Mouse (Mus musculus) gastrocnemius, postnatal 10 days (tissue): ENCODE measurements around the gene Cacna1d. TPM values are rescaled to one million over a fixed set of nuclear protein-coding genes. Genes with fewer than 3 reads are reported as not detected.
A peak's percentile ranks its signal among the peaks of the same experiment; 100 is the strongest.

Source experiments
- DNase-seq: peaks from one replicate; pipeline ENCODE4 v3.0.0; 2021; ENCODE audit warnings: mixed read lengths
- long read RNA-seq, 2 experiments: library from polyadenylated mRNA; stranded (forward); transcript quantifications; one replicate each; pipeline ENCODE4 v2.0.0; 2021
- total RNA-seq, 2 experiments: library from RNA; stranded (reverse); gene quantifications; 2 replicates each; pipeline ENCODE4 v1.2.3; 2021

The Cacna1d gene
- total RNA-seq: 1 to 10 TPM; 1.2 to 1.4 TPM
- long read RNA-seq, experiment 1: 0 reads
- long read RNA-seq, experiment 2: 0 reads

GRCm38 (mm10) chr14:30491342-30491741, at the start of gene Cacna1d:
TSS of gene Cacna1d (minus strand) at chr14:30491455.
- no peak for DNase-seq

DNA sequence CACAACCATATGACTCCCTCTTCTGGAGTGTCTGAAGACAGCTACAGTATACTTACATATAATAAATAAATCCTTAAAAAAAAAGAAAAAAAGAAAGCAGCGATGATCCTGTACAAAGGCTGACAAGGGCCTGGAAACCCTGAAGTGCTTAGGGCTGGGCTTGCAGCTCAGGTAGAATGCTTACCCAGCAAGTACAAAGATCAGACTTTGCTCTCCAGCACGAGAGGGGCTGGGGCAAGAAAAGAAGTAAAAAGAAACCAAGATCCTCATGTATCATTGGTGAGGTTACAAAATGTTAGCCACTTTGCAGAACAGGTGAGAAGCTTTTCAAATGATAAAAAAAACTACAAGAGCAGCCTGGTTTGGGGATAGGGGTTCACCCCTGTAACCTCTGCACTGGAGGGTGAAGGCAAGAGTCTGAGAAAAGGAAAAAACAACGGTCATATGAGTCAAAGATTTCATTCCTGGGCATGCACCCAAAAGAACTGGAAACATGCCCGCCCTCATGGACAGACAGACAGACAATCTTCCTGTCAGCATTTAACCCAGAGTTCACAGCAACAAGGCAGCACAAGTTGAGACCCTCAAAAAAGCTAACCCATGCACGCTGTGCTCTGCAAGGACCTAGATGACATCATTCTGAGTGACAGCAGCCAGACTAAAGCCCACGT, 42.7 kb upstream of the Cacna1d start:
- no peak for DNase-seq

GRCm38 (mm10) chr14:30531896-30532295, 40.6 kb upstream of the Cacna1d start:
- no peak for DNase-seq

- DNase-seq: no peak
Observed at GRCm38 (mm10) chr14:30531431-30531830, 40.2 kb upstream of the Cacna1d start.

DNA sequence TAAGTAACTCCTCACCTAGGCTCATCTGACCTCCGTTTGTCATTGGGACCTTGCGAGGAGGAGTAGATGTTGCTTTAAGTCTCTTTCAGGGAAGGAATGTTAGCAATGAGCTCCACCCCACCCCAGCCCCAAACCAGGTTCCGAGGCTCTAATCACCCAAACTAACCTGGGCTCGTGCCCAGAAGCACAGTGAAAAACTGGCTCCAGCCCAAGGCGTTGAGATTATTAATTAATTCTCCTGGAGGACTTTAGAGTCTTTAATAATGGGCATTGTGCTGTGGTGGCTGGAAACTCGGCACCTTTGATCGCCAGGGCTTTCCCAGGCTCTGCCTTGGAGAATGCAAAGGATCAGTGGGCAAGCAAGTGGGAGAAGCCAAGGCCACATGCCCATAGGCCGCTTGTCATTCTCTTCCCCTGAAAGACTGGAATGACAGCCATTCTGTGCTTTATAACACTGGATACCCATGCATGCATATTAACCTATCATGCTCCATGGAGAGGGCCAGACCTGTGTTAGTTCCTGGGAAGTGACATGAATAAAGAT, 39.5 kb upstream of the Cacna1d start:
- no peak for DNase-seq

DNA sequence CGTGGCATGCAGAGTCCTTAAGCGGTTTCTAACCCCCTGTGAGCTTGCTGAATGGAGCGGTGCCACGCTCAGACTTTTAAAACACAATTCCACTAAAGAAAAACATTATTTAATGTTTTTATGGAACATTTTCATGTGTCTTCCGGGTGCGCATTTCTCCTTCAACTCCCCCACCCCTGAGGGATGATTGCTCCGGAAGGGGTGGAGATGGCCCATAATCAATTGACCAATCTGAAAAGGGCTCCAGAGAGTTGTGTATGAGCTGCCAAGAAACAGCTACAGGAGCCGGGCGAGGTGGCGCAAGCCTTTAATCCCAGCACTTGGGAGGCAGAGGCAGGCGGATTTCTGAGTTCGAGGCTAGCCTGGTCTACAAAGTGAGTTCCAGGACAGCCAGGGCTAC, 38.2 kb upstream of the Cacna1d start:
- no peak for DNase-seq

DNA sequence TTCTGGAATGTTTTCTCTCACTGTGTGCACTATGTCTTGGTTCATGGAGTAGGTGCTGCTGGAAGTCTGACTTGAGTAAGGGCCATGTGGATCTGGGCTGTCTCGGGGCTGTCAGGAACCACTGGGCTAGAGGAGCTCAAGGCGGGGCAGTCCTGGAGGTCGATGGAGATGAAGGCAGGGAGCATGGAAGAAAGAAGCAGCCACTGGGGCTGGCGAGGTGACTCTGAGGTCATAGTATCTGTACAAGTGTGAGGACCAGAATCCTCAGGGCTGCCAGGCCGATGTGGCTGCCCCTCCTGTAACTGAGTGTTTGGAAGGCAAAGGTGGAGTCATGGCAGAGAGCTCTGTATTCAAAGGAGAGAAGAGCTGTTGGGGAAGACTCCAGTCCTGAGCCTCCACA, 37.7 kb upstream of the Cacna1d start:
- DNase-seq: no peak

DNA sequence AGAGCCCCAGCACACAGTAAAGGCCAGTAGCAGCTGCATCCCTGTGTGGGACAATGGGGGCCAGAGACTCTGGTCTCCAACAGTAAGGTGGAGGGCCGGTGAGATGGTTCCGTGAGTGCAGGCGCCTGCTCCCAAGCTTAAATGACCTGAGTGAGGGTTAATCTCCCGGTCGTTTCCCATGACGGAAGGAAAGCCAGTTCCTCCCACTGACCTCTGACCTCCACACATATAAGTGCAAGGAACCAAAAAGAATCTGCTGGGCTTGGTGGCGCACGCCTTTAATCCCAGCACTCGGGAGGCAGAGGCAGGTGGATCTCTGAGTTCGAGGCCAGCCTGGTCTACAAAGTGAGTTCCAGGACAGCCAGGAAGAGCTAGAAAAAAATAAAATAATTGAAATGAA, 37.1 kb upstream of the Cacna1d start:
- no peak for DNase-seq

- no peak for DNase-seq
Observed at GRCm38 (mm10) chr14:30523356-30523755, 32.1 kb upstream of the Cacna1d start.

- DNase-seq: no peak
Observed at GRCm38 (mm10) chr14:30519323-30519722, 28.1 kb upstream of the Cacna1d start.

GRCm38 (mm10) chr14:30515931-30516723, 24.9 kb upstream of the Cacna1d start:
- DNase-seq: no peak

DNA sequence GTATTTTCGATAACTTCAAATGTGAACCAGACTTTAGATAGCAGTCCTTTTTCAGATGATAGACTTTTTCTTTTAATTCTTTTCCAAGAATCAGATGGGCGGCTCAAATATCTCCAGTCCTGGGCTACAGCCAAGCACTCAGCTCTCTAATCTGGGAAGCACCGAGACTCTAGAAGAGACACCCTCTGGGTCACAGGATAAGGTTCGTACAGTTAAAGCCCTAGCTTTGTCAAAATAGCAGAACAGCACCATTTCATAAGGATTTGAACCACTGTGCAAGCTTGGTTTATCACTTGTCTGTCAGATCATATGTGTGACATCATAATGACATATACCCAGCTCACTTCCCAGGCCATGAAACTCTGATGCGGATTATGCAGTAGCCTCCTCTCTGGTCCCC, 21.6 kb upstream of the Cacna1d start:
- DNase-seq: no peak

- no peak for DNase-seq
Observed at GRCm38 (mm10) chr14:30510214-30510763, 19.0 kb upstream of the Cacna1d start.

DNA sequence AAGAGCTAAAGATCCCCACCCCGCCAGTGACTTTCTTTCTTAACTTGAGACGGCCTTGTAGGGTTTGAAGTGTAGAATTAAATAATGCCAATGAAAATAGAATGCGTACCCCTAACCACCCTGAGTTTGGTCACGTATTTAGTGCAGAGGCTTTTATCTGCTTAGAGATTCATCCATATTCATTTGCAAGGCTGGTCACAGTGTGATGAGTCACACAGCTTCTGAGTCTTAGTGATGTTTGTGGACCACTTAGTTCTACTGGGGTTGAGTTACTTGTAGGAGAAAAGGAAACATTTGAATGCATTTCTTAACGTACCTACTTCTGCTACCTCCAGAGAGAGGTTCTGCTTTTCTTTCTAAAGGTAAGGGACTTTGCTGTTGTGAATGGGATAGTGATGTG, 13.7 kb upstream of the Cacna1d start:
- no peak for DNase-seq

DNA sequence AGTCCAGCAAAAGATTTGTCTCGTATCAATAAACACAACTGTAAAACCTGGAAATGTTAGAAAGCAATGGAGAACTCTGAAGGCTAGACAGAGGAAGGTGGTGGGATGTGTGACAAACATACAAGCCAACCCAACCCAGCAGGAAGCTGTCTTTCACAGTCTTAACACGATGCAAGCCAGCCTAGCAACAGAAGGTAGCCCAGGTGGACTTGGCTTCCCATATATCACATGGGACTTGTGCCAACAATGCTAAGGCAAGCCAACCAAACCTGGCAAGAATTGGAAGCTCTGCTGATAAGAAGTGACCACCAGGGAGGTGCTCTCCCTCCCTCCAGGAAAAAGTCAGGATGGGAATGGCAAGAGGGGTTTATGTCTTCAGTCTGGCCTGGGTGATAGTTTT, 6.9 kb upstream of the Cacna1d start:
- no peak for DNase-seq

DNA sequence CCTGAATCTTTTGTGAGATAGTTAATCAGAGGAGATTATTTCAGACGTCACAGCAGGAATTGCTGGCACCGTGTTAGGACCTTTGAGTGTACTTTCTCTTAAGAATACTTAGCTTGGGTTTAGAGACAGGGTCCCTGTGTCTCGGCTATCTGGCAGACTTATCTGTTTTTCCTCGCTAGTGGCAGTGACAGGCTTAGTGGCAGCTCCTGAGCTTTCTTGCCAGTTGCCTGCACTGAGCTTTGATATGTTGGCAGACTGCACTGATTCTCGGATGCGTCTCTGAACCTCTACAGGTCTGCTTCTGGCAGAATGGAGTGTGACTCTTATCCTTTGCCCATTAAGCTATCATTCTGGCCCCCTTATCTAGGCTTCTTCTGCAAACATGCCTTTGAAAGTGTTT, 3.7 kb upstream of the Cacna1d start:
- no peak for DNase-seq

- no peak for DNase-seq
Observed at GRCm38 (mm10) chr14:30493276-30493675, 2.0 kb upstream of the Cacna1d start.

DNA sequence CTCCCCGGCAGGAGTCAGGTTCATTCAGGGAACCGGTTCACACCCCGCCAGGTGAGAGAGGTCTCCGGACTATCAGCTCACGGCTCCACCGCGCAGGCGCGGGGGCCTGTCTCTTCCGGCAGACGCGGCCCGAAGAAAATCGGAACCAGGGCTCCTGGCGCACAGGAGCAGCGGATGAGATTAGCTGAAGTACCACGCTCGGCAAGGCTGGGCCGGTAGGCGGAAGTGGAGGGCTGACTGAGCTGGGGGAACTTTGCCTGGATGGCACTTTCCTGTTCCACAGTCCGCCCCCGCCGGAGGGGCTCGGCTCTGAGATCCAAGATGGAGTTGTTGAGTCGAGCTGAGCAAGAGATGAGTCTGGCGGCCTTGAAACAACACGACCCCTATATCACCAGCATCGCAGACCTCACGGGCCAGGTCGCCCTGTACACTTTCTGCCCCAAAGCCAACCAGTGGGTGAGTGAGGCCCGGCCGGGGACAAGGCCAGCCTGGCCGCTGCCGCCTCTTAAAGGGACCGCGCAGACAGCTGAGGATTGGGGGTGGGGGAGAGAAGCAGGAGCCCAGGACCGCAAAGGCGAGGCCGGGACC, 11.8 kb downstream of the Cacna1d start, which contains the start of gene Dcp1a:
TSS of gene Dcp1a (plus strand) at position 175 of the 588 bp plus-strand sequence.
- DNase-seq: peak; percentile 90

GRCm38 (mm10) chr14:30474416-30474815, 16.8 kb downstream of the Cacna1d start:
- DNase-seq: no peak

- no peak for DNase-seq
Observed at GRCm38 (mm10) chr14:30473605-30474004, 17.6 kb downstream of the Cacna1d start.

DNA sequence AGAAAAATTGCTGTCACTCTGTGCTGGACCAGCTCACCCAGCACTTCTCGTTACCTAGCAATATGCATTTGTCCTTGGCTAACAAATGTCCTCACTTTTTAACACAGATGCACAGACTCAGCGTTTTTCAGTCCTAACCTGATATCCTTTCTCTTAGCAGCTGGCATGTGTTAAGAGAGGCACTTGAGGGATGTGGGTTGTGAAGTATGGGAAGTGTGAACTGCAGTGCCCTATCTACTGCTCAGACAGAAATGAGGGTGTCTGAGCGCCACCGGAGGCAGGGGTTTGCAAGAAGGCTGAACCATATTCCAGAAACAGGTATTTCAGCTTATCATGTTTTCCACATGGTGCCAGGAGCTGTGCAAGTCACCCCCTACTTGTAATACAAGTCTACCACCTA, 27.9 kb downstream of the Cacna1d start:
- no peak for DNase-seq

- DNase-seq: peak; percentile 74
Observed at GRCm38 (mm10) chr14:30459891-30460523, 31.2 kb downstream of the Cacna1d start.
